Mouse (Mus musculus) small intestine, adult 2 months (tissue): ENCODE results near the gene Tbc1d30. TPM values are rescaled to one million over a fixed set of nuclear protein-coding genes. Genes with fewer than 3 reads are reported as not detected.

Source experiments
- H3K27ac ChIP-seq: fragments of 200-500 bp; 2 replicates; pipeline ENCODE4 v1.5.1; 2012; ENCODE audit warnings: low read depth, low read length, control low read depth, inconsistent platforms; ENCODE audit not compliant: insufficient read depth
- H3K27me3 ChIP-seq: fragments of 200-500 bp; 2 replicates; pipeline ENCODE4 v1.6.1; 2012; ENCODE audit warnings: mild to moderate bottlenecking, moderate library complexity, low read length, inconsistent platforms; ENCODE audit not compliant: control insufficient read depth, insufficient read depth
- H3K36me3 ChIP-seq: fragments of 200-500 bp; 2 replicates; pipeline ENCODE4 v1.6.1; 2012; ENCODE audit warnings: mild to moderate bottlenecking, low read length, control low read depth, inconsistent platforms; ENCODE audit not compliant: control insufficient read depth, insufficient read depth
- H3K4me1 ChIP-seq: fragments of 200-500 bp; 2 replicates; pipeline ENCODE4 v1.6.1; 2012; ENCODE audit warnings: low read length, inconsistent platforms, mixed read lengths; ENCODE audit not compliant: control insufficient read depth, insufficient read depth, insufficient read length
- H3K4me3 ChIP-seq: fragments of 200-500 bp; 2 replicates; pipeline ENCODE4 v1.5.1; 2012; ENCODE audit warnings: low read depth, mild to moderate bottlenecking, control low read depth, inconsistent platforms, low read length, moderate library complexity
- CTCF ChIP-seq: fragments of 200-500 bp; IDR thresholded peaks from 2 replicates; pipeline ENCODE4 v1.5.1; 2012; ENCODE audit warnings: low read depth, mild to moderate bottlenecking, control low read depth, inconsistent platforms, low read length, moderate library complexity, mixed read lengths; ENCODE audit not compliant: insufficient replicate concordance, insufficient read length; ENCODE audit errors: extremely low read depth
- POLR2A ChIP-seq: fragments of 200-500 bp; IDR thresholded peaks from 2 replicates; pipeline ENCODE4 v1.6.1; 2012; ENCODE audit warnings: low read depth, mild to moderate bottlenecking, control low read depth, inconsistent platforms, low read length, moderate library complexity
- WGBS: fragments of 180-500 bp; shearing (Covaris S2); methylation state at CpG from one replicate; pipeline ENCODE4 v1.1.7; 2018; 5-methylcytosine and 5-hydroxymethylcytosine counted together
- polyA plus RNA-seq: library from polyadenylated mRNA; depleted of rRNA; stranded (reverse); fragments of >200 nt; gene quantifications from 2 replicates; pipeline ENCODE4 v1.2.3, GENCODE M21; 2012

The Tbc1d30 gene
- polyA plus RNA-seq, 1 experiment = 5.5 TPM

DNA sequence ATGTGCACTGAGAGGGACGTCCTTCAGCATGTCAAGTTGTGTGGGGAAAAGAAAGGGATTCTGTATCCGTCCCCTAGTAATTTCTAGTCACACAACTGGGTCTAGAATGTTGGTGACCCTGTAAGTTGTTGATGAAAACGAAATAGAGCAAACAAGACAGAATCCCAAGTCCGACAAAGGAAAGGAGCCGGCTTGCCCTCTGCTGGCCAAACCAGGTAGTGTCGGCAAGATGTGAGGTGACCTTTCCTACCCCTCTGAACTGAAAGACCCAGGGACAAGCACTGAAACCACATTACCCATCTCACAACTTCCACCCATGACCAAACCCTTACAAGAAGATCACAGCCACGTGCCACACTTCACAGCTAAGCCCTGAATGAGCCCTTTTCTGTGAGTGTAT lies 20.1 kb downstream of the Tbc1d30 start:
- H3K4me3 ChIP-seq = no peak overlapping the region
- H3K4me1 ChIP-seq = no peaks in the 10 kb centered on the region
- H3K36me3 ChIP-seq = peaks cover 6% of the 10 kb centered on the region
- peak; percentile 88; the same call in 1 of the 2 replicates for TF ChIP-seq CTCF
- TF ChIP-seq POLR2A = no peak
- H3K27ac ChIP-seq = no peak overlapping the region
- WGBS = 14% methylated on average over 7 of the region's 7 CpGs
- no peaks in the 10 kb centered on the region for H3K27me3 ChIP-seq

GRCm38 (mm10) chr10:121329586-121329985 lies 21.5 kb downstream of the Tbc1d30 start:
- TF ChIP-seq CTCF = no peak
- TF ChIP-seq POLR2A = no peak
- no peaks in the 10 kb centered on the region for H3K27me3 ChIP-seq

GRCm38 (mm10) chr10:121326167-121326566 lies 24.9 kb downstream of the Tbc1d30 start:
- Histone ChIP-seq H3K27ac (no peak overlapping the region), H3K36me3 (no peaks in the 10 kb centered on the region), H3K27me3 (no peaks in the 10 kb centered on the region), H3K4me1 (no peaks in the 10 kb centered on the region), H3K4me3 (no peak overlapping the region)
- peak; percentile 24; the same call in 1 of the 2 replicates for TF ChIP-seq CTCF
- no peak for TF ChIP-seq POLR2A

More at GRCm38 (mm10) chr10:121329586-121329985, 21.5 kb downstream of the Tbc1d30 start:
- Histone ChIP-seq H3K4me1 (no peaks in the 10 kb centered on the region), H3K4me3 (no peak overlapping the region), H3K27ac (no peak overlapping the region), H3K36me3 (peaks cover 6% of the 10 kb centered on the region)
- WGBS = 77% methylated on average over 4 of the region's 4 CpGs

DNA sequence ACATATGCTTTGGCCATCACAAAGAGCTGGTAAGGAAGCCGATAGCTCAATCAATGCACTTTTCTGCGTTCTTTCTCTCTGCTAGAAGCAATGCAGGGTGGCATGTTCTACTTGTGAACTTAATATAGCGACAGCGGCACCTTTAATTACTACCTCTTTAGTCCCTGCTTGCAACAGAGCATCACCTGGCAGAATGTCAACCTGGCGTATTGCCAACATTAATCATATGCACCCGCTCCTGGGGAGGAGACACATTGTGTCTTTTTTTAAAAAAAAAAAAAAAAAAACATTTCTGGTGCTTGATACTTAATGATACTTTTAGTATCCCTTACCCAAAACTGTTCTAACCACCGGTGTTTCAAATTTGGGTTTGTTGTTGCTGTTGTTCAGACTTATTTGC lies 27.6 kb downstream of the Tbc1d30 start:
- Histone ChIP-seq H3K4me1 (no peaks in the 10 kb centered on the region), H3K36me3 (no peaks in the 10 kb centered on the region), H3K27ac (no peak overlapping the region), H3K4me3 (no peak overlapping the region), H3K27me3 (no peaks in the 10 kb centered on the region)
- TF ChIP-seq POLR2A (no peak), CTCF (no peak)
- 45% methylated on average over 7 of the region's 7 CpGs for WGBS

- H3K27me3 ChIP-seq = no peaks in the 10 kb centered on the region
- H3K4me1 ChIP-seq = peaks cover 2% of the 10 kb centered on the region
- no peak for TF ChIP-seq POLR2A
- no peak for TF ChIP-seq CTCF
- H3K36me3 ChIP-seq = no peaks in the 10 kb centered on the region
- H3K4me3 ChIP-seq = no peak overlapping the region
- 89% methylated on average over 7 of the region's 7 CpGs for WGBS
- H3K27ac ChIP-seq = no peak overlapping the region
Measured at GRCm38 (mm10) chr10:121318397-121318950, 32.6 kb downstream of the Tbc1d30 start.

- Histone ChIP-seq H3K27me3 (no peaks in the 10 kb centered on the region), H3K27ac (no peak overlapping the region), H3K4me3 (no peak overlapping the region), H3K36me3 (no peaks in the 10 kb centered on the region), H3K4me1 (peaks cover 2% of the 10 kb centered on the region)
- TF ChIP-seq POLR2A = no peak
- no peak for TF ChIP-seq CTCF
- WGBS = 77% methylated on average over 10 of the region's 10 CpGs
Measured at GRCm38 (mm10) chr10:121316361-121316760, 34.7 kb downstream of the Tbc1d30 start.

DNA sequence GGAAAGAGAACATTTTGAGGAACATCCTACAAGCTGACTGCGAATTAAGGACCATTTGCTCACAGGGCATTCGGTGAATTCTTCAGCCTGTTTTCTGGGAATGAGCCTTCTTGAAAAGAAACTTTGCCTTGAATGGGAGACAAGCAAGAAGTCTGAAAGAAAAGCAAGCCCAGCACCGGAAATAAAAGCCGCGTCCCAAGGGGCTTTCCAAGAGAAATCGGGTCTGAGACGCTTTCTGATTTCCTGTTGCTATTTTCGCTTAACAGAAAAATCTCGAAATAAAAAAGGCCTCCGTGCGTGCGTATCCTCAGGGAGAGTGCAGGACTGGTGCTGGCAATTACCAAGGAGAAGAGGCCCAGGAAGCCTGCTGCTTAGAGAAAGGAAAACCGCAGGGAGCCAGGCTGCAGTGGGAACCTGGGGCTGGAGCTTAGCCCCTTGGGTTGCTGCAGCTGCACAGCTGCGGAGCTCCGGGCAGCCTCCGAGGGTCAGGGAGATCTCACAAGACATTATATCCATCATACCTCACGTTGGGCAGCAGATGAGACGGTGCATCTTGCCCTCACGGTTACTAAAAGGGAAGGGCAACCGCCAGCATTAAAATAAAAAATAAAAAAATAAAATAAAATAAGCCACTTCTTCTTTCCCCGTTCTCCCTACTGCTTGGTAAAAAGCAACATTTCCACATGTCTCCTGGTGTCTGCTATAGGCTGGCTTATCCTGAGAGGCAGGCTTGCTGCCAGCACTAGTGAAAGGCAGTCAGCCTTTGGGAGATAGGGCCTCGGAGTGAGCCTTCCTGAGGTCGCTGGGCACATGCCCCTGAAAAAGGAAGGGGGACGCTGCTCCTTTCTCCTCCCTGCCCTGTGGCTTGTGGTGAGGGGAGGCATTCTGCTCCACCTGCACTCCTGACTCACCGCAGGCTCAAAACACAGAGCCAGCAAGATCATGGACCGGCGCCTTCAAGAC lies 35.5 kb downstream of the Tbc1d30 start:
- Histone ChIP-seq H3K4me1 (peaks cover 2% of the 10 kb centered on the region), H3K4me3 (no peak overlapping the region), H3K36me3 (no peaks in the 10 kb centered on the region), H3K27ac (no peak overlapping the region), H3K27me3 (no peaks in the 10 kb centered on the region)
- TF ChIP-seq CTCF = no peak
- no peak for TF ChIP-seq POLR2A
- 65% methylated on average over 27 of the region's 27 CpGs for WGBS
